Mouse (Mus musculus): ENCODE measurements around the gene 2900011O08Rik.
"Not testable (repeated sequence)": the region's sequence is repeated elsewhere in the genome, so short reads cannot be mapped to it uniquely, and the experiment has no call there.

Gene 2900011O08Rik

DNA sequence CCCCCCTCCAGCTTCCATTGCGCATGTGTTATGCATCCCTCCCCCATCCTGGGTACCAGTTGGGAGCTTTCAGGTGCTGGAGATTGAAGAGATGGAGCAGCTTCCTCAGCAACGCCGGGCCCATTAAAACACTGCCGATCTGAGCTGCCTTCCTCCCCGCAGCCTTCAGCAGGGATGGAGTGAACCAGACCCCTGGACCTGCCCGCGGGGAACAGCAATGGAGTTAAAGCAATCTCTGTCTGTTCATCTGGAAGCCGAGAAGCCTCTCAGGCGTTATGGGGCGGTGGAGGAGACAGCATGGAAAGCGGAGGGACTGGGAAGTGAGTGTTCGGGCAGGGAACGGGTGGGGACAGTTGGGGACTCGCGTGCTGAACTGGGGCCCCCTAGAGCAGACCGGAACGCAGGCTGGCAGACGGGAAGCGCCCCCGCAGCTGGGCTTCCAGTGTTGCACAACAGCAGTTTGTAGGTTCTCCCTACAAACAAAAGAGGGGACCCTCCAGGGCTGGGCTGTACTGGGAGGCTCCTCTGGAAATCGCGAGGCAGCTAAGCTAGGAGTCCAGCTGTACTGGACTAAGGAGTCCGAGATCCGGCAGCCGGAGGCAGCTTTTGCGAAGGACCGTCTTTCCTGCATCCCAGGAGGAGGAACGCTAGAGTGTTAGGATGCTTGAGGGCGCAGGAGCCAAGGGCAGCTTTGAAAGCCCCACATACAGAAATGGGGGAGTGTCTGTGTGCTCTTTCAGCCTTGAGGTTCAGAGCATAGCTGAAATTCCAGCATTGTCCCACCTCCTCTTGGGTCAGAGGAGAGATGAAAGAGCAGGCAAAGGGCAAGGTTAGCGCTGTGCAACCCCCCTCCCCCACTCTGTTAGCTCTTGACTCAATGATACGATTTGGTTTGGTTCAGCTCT lies at the start of gene 2900011O08Rik, which contains the start of gene Ifitm7:
2900011O08Rik (plus strand) TSS at position 31 of the 905 bp plus-strand sequence.
Ifitm7 (minus strand) TSS at position 315 of the 905 bp plus-strand sequence.
- DNase-seq (ENCODE audit: low spot score in 2 of 2): peak; percentile 23 to 65

DNA sequence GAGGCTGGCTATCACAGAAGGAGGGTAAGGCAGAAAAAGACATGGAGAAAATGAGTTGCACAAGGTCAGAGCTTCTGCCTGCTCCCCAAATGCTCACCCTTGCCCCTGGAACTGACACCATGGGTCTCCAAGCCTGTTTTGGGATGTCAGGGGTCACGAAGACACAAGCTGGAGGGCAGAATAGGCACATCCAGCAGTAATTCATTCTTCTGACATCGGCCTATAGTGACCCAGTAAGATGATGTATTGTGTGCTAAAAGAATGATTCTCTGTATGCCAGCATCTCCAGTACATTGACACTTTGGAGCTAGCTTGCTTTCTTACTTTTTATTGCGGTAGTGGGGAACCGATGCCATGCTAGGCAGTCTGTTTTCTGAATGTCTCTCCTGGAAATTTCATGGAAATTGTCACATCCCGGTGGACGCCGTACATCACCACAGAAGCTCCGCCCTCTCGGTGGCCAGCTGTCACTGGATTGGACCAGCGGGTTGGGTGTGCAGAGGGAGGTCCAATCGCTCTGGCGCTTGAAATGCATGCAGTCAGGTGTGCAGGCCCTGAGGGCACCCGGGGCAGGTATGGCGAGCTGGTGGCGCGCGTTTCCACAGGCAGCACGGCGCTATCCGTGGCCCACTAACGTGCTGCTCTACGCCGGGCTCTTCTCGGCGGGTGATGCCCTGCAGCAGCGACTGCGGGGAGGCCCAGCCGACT lies 46.1 kb upstream of the 2900011O08Rik start:
- peak; percentile 62 to 88 for DNase-seq (ENCODE audit: low spot score in 2 of 2)

GRCm38 (mm10) chr16:13940847-13941395 lies 45.5 kb upstream of the 2900011O08Rik start:
- no peak for DNase-seq (ENCODE audit: low spot score in 2 of 2)

GRCm38 (mm10) chr16:13944178-13944577 lies 42.2 kb upstream of the 2900011O08Rik start:
- DNase-seq (ENCODE audit: low spot score in 2 of 2): no peak

- DNase-seq (ENCODE audit: low spot score in 2 of 2): no peak
Observed at GRCm38 (mm10) chr16:13944752-13945151, 41.7 kb upstream of the 2900011O08Rik start.

DNA sequence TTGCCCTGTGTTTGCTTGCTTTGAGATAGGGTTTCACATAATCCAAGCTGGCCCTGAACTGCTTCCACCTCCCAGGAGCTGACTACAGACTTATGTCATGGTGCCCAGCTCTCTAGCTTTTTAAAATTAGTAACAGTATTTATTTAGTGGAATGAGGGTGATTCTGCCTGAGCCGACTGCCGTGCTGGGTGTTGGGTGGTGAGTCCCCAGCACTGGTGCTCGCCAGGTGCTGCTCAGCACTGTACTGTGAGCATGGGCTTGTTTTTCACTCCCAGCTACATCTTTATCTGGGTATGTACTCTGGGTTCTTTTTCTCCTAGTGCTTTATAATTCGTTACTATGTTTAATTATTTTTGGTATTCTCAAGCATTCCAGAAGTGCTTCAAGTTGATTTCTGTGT lies 41.3 kb upstream of the 2900011O08Rik start:
- DNase-seq (ENCODE audit: low spot score in 2 of 2): no peak

DNA sequence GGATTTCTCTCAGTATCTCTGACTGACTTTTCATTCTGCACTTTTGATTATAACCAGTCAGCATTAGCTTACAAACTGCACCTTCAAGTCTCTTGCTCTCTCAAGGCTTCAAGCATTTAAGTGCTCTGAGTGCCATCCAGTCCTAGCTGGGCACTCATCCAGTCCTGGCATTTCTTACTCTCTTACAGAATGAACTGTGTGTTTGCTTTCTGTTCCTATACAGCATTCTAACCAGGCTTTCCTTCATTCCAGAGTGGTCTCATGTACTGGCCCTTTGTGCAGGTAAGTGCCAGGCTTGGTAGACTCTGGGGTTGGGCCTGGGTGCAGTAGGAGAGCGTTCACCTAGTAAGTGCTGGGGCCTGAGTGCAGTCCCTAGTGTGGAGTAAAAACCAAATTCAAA lies 40.1 kb upstream of the 2900011O08Rik start:
- no peak for DNase-seq (ENCODE audit: low spot score in 2 of 2)

GRCm38 (mm10) chr16:13951245-13951644 lies 35.2 kb upstream of the 2900011O08Rik start:
- DNase-seq (ENCODE audit: low spot score in 2 of 2): no peak

DNA sequence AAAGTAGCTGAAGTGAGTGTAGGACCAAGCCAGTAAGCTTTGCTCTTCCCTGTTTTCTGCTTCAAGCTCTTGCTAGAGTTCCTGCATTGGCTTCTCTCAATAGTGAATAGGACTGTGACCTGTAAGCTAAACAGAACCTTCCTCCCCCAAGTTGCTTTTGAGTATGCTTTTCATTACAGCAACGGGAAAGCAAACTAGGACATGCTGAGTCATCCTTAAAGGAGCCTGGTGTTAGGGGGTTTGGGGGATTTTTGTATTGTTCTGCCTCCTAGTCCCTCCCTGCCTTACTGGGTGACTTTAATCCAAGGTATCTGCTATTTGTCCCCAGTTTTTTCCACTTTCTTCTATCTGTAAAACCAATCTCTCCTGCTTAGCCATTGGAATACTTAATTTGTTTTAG lies 24.4 kb upstream of the 2900011O08Rik start:
- no peak for DNase-seq (ENCODE audit: low spot score in 2 of 2)

DNA sequence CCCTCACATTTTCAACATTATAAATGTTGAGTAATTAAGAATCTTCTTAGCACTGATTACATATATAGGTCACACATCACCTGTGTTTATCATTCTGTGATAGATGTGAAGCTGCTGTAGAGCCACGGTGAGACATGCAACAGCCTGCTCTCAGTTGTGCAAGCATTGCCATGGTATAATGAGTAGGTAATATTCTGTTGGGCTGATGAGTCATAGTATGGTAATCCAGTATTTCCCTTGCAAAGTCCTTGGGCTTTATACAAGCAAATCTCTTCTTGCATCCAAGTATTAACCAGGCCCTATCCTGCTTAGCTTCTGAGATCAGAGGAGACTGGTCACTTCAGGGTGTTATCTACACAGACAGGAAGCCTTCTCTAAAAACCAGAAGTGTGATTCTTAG lies 17.3 kb upstream of the 2900011O08Rik start:
- DNase-seq (ENCODE audit: low spot score in 2 of 2): no peak

- DNase-seq (ENCODE audit: low spot score in 2 of 2): no peak
Observed at GRCm38 (mm10) chr16:13972051-13972450, 14.4 kb upstream of the 2900011O08Rik start.

- not testable (repeated sequence) for DNase-seq (ENCODE audit: low spot score in 2 of 2)
Observed at GRCm38 (mm10) chr16:13976358-13976896, 10.0 kb upstream of the 2900011O08Rik start.

DNA sequence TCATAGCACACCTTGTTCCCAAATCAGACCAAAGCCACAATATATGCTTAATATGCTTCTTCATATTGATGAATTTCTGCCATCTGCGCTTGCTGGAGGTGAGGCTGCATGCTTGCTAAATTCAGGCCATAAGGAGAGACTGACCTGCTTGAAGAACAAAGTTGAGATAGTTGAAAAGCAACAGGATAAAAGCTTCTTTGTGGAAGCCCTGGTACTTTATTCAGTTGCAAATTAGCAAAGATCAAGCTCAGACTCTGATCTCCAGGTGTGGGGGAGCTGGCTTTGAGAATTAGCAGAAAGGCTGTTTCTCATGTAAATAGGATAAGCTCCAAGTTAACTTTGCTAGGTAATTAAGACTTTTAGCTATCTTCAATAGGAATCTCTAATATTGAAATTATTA lies 9.4 kb upstream of the 2900011O08Rik start:
- DNase-seq (ENCODE audit: low spot score in 2 of 2): not testable (repeated sequence)

GRCm38 (mm10) chr16:13981726-13982125 lies 4.7 kb upstream of the 2900011O08Rik start:
- DNase-seq (ENCODE audit: low spot score in 2 of 2): not testable (repeated sequence)

GRCm38 (mm10) chr16:13983161-13983560 lies 3.2 kb upstream of the 2900011O08Rik start:
- DNase-seq (ENCODE audit: low spot score in 2 of 2): no peak

- no peak for DNase-seq (ENCODE audit: low spot score in 2 of 2)
Observed at GRCm38 (mm10) chr16:13986197-13986573, 219 bp upstream of the 2900011O08Rik start.

DNA sequence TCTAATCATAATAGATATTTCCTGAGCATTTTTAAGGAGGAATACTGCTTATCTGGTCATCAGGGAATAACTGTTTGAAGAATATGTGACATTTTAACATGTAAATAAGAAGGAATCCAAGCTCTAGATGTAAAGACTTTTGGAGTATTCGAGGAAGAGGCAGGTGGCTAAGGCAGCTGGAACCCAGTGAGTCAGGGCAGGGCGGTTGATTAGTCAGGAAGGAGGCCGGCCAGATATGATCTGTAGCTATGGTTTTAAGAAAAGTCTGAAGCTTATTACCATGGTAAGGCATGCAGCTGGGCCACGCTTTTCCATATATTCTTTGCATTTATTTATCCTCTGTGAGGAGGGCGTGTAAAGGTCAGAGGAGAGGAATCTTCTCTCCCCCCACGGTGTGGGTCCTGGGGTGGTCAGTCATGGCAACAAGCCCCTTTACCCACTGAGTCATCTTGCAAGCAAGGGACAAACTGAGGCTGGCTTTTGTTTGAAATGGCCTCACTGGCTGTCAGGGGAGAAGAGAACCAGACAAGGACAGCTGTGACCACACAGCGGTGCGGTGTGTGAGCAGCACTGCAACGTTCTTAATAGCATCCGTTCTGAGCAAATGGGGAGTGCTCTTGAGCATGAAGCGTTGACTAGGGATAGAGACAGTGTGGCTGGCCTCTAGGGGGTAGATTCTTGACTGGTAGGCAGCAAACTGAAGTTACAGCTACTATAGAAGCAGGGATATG lies 6.3 kb downstream of the 2900011O08Rik start:
- DNase-seq (ENCODE audit: low spot score in 2 of 2): no peak

GRCm38 (mm10) chr16:13994076-13994475 lies 7.7 kb downstream of the 2900011O08Rik start:
- no peak for DNase-seq (ENCODE audit: low spot score in 2 of 2)

DNA sequence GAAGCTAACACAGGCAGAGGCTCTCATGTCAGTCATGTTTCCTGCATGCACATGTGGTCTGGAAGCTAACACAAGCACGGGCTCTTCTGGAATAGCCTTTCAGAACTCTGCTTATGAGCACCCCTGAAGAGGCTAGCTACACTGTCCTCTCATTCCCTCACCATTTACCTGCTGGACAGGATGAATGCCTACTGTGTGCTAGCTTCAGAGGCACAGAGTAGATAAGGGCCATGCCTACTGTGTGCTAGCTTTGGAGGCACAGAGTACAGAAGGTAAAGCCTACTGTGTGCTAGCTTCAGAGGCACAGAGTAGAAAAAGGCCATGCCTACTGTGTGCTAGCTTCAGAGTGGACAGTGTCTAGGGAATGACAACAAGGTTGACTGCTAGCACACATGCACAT lies 8.1 kb downstream of the 2900011O08Rik start:
- no peak for DNase-seq (ENCODE audit: low spot score in 2 of 2)

DNA sequence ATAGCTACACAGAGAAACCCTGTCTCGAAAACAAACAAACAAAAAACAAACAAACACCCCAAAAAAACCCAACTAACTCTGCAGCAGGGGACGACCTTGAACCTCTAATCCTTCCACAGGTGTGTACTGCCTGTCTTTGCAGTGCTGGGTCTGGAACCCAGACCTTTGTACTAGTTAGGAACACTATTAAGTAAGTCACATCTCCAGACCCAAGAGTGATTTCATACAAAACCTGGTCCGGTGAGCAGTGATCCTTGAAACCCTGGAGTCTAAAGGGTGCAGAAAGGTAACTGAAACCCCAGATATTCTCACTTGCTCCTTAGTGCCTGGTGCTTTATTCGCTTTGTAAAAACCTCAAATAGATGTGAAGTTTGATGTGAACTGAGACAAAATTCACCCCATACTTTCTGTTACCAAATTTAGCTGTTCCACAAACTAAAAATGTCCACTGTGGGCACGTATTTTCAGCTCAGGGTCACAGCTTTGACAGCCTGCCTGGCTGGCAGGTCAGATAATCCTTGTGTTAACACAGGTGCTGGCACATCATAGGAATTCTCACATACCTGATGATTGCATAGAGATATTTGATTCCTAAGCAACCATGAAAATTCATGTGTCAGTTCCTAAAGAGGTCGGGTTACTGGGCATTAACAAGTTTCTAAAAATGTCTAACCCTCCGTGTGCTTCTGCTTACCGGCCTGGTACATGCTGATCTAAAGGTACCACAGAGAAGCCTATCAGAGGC lies 17.2 kb downstream of the 2900011O08Rik start:
- DNase-seq (ENCODE audit: low spot score in 2 of 2): no peak

DNA sequence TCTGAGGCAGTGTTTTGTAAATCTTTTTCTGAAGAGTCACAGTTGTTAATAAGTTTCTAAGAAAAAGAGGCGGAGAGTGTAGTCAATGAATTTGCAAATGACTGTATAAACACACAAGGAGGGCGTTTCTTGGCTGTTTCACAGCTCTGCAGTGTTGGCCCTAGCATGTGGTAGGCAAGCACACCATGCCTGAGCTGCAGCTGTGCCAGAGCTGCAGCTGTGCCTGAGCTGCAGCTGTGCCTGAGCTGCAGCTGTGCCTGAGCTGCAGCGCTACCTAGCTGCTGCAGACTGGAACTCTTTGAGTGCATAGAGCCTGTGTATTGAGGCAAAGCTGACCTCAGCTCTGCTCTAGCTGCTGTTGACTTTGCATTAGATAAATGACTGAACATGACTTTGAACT lies 17.8 kb downstream of the 2900011O08Rik start:
- DNase-seq (ENCODE audit: low spot score in 2 of 2): no peak

Measured in left cerebral cortex, adult 9 months (tissue).